Mouse (Mus musculus) left cerebral cortex, postnatal 4 days (tissue): Measurements from ENCODE around the gene Rtbdn. TPM values are rescaled to one million over a fixed set of nuclear protein-coding genes. Genes with fewer than 3 reads are reported as not detected.
A peak's percentile ranks its signal among the peaks of the same experiment; 100 is the strongest.

ENCODE experiments used
- DNase-seq: peaks from one replicate; pipeline ENCODE4 v3.0.0-alpha.2; 2022
- intact Hi-C: fragments of 180-260 bp; cut with DNase I; formaldehyde crosslinking; loops from one replicate; pipeline ENCODE4 v1.15.1; 2025
- total RNA-seq, 2 experiments: library from RNA; stranded (reverse); gene quantifications; 2 replicates each; pipeline ENCODE4 v1.2.3; 2021

Gene Rtbdn
- total RNA-seq, 2 experiments from 2014 or later: 6.7 to 8.3 TPM

DNA sequence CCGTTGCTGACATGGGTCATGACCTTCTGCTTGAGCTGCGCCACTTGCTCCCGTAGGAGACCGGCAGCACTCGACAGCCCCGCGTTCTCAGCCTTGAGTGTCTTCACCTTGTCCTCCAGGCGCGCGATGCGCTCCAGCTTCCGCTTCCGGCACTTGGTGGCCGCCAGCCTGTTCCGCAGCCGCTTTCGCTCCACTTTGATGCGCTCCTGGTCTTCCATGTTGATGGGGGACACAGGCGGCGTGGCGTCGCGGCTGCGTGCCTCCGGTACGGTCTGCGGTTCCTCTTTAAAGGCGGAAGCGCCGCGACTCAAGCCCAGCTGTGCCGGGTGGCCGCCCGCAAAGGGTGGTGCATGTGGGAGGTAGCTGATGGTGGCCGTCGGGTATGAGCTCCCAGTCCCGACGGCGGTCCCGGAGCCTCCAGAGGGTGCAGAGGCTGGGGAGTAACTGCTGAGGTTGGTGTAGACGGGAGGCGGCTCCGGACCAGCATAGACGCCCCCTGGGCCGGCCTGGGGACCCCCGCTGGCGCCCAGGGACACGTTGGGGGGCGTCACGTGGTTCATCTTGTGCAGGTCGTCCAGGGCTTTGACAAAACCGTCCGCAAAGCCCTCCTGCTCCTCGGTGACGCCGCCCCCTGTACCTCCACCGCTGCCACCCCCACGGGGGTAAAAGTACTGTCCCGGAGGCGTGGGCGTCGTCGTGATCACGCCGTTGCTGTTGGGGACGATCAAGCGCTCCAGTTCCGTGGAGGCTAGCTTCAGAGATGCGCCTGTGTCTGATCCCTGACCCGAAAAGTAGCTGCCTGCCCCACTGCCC lies 30.9 kb downstream of the Rtbdn start:
- intact Hi-C loops: no loop called here
- peak; percentile 46 for DNase-seq

DNA sequence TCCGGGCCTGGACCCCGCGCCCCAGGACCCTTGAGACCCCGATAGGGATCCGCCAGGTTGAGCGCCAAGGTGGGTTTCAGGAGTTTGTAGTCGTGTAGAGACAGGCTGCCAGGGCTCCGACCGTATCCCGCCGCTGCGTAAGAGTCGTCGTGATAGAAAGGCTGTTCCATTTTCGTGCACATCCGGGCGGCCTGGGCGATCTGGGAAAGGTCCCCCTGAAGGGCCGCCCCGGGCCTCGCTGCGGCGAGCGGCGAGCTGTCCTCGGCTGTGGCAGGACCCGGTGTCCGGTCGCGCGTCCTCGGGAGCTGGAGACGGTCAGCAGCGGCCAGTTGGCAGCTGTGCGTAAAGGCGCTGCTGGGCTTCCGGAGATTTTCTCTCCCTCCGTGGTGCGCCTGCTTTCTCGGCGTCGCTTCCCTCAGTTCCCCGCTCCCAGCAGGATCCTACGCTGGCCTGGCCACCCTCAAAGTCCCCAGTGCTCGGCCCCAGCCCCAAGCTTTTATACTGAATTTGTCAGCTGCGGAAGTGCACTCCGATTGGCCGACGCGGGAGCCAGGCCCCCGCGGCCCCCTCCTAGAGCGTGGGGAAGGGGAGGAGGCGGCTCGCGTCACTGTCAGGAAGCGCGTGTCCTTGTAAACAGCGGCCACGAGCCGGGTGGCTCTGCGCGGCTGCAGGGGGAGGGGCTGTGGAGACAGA lies 31.6 kb downstream of the Rtbdn start, which contains the start of gene Junb:
TSS of gene Junb (minus strand) at position 471 of the 693 bp plus-strand sequence.
- peak; percentile 78 for DNase-seq
- intact Hi-C loops: no loop called here

DNA sequence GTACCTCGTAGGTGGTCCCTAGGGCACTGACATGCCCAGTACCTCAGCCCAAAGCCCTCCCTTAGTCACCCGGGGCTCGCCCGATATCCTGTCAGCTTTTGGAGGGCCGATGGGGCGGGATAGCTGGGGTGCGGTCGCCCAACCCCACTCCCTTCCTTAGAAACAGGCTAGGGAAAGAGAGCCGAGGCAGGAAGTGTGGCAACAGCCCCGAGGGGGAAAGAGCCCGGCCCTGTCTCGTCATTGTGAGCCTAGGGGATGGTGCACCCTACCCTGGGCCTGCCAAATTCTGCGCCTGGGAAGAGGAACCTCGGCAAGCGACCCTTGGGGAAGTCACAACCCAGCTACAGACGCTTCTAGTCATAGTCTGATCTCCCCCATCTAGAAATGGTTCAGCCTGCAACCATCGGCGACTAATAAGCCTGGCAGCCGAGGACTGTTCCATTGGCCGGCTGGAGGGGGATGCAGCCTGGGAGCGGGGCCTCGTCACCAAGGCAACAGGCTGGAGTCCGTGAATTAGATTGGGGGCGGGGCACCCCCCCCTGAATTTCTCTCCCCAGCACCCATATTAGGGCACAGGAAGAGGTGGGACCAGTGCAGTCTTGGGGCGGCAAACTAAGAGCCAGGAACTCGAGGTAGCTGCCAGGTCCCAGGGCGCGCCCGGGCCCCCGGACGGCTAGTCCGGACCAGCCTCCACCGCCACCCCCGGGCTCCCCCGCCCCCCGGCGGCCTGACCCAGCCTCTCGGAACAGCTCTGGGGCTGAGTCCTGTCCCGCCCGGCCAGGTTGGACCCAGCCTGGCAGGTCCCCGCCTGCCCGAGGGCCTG lies 33.0 kb downstream of the Rtbdn start:
- DNase-seq: peak; percentile 88
- intact Hi-C loops: no loop called here

DNA sequence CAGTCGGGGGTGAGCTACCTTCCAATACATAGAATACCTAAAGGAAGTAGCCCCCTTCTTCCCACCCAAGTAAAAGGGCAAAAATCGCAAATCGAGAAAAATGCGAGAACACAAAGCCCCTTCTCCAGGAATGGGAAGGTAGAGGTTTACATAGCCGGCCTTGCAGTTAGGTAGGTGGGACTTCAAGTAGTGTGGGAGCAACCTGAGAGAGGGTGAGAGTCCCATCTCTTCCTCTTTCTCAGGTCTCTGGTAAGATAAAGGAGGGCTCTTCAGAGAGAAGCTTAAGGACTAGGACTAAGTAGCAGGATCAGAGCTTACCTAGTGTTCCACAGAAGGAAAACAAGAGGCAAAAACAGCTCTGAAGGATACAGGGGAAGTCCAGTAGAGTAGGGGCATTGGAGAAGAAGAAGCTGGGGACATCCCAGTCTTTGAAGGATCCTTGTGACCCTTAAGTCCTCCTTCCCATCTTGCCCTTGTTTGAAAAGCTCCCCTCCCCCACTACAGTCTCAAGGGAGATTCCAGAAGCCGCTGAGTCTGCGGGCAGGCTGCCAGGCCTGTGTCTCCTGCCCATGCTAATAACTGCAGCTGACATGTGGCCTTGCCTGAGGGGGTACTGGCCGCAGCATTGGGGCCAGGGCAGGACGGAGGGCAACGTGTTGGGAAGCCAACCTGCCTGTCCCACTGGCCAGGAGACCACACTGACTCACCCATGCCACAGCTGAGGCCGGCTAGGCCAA lies 34.0 kb downstream of the Rtbdn start:
- intact Hi-C loops: no loop called here
- peak; percentile 83 for DNase-seq

DNA sequence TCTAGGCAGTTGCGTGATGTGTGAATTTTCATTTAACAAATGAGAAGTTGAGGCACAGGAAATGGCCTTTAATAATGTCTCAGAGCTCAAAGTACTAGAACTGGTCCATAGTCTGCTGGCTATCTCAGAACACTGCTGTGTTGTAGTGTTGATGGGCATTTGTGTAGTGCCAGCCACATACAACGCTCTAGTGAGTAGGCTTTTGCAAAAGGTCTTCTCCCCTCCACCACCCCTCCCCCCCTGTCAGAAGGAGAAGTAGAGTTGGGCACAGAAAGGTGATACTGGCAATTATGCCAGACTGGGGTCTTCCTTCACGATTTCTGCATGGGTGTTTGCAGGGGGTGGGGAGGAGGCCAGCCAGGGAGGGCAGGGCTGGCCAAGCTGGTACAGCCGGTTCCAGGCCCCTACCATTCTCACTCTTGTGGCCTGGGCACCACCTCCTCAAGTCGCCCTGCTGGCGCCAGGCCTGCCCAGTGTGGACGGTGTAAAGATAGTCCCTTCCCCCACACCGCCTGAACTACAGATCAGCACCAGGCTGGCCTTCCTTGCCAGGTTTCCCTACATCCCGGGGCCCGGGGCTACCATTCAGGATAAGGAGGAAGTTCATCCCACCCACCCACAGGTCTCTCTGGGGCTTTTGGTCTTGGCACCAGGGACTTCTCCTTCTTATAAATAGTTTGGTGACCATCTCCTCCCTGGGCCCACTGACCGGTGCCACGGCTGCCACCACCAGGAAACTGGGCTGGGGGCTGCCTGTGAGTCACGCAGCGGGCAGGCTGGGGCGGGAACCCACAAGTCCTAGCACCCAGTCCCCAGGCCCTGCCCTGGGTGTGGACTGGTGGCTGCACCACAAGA lies 35.1 kb downstream of the Rtbdn start:
- no peak for DNase-seq
- intact Hi-C loops: no loop called here

DNA sequence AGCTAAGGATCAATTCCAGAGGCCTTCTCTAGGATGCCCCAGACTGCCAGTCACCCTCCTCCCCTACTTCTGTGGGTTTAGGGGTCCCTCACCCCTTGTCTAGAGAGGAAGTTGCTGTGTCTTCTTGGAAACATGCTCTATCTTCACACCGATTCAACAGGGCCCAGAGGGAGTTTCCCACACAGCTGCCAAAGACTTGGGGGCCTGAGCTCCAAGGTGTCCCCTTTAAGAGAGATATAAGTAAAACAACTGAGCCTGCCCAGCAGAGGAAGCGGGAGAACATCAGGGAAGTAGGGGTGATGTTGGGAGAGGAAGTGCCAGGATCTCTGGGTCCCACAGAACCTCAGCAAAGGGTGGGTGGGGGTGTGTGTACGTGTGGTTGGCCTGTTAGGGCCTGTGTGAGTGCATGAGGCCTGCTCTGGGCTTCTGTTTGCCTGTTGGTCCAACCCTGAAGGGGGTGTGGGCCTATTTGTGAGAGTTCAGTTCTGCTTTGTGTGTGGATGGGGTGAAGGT lies 35.8 kb downstream of the Rtbdn start:
- intact Hi-C loops: no loop called here
- no peak for DNase-seq

DNA sequence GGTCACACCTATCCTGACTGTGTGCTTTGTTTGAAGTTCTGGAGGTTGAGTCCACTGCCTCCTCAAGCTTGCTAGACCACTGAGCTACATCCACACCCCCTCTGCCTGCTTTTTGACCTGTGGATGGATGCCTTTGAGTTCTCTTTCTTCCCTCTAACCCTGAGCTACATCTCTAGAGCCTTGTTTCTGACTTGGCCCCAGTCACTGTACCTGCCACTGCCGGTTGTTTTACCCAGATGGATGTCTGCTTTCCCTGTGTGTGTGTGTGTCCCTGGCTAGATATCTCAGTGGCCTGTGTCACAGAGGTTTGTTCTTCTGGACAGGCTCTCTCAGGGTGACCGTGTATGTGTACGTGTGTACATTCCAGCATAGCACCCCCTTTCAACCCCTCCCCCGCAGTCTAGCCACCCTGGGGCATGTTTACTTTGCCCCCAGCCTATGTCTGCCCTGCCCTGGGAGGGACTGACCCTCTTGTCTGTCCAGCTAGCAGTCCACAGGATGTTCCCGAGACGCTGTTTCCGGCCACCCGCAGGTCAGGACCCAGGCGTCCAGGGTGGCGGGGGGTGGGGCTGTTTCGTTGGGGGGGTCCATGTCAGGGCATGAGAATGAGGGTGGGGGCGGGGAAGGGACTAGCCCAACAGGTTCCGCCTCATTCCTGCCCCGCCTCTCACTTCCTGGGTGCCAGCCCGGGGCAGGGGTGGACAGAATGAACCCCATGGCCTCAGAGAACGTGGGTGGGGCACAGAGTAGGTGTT lies 37.7 kb downstream of the Rtbdn start:
- intact Hi-C loops: no loop called here
- no peak for DNase-seq

DNA sequence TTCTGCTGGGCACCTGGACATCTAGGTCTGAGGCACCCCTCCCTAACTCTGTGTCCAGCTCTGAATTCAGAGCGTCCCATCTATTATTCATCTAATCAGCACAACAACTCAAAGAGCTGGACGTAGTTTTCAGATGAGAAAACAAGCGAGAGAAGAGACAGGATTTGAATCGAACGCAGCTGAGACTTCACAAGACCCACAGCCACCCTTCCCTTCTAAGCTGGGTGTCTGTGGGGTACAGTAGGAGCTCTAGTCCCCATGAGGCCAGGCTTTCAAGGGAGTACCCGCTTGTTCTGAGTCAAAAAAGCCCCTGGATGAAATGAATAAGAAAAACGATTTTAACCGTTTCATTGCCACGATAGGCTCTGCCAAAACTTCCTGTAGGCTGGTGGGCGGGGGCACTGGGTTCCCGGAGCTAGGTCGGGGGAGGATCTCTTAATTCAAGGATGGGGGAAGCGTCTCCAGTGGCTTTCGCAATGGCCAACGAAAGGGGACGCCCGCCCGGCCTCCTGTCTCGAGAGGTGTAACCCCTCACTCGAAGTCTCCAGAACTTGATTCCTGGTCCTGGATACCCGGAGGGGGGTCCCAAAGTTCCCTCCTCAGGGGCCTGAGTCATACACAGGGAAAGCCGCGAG lies 38.4 kb downstream of the Rtbdn start:
- no peak for DNase-seq
- intact Hi-C loops: no loop called here

DNA sequence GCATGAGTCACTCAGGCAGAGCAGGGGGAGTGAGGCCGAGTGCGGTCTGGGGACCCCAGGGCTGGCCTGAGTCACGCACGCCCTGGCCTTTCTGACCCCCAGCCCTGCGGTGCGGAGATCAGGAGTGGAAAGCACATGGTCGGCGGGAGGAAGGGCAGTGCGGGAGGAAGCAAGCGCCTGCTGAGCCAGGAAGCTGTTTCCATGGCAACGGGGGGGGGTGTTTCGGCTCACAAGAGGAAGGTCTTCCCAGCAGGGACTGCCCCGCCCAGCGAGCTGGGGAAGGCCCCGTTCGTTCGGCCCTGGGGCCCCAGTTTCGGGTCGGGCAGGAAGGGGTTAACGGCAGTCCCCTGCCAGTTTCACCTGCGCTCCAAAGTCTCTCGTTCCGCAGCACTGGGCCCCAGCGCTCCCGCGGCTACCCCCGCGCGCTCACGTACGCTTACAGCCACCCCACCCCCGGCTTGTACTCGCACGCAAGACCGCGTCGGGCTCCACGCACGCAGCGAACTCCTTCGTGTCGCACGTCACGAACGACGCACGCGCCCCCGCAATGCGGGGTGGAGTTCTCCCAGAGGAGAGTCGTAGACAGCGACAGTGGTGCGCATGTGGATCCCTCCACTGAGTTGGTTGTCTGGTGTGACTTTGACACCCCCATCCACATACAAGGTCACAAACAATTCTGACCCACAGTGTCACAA lies 39.0 kb downstream of the Rtbdn start:
- intact Hi-C loops: no loop called here
- peak; percentile 87 for DNase-seq

DNA sequence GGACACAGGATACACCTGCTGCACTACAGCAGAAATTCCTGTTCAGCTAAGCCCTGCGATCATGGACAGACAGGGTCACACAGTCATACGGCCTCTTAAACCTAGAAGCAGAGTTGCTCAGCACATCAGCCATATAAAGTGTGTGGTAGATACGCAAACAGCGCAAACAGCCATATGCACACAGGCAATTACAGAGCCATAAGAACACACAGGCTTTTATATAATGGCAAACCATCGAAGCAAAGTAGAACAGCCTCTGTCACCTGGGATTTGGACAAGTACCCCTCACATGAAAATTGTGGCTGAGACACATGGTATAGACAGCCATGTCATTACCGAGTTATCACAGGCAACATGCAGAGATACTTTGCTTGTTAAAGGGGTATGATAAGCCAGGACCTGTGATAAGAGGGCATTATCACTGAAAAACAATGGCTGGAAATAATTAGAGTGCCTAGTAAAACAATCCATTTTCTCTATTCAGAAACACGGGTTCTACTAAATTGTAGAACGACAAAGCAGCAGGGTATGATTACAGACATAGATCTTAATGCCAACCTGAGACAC lies 39.7 kb downstream of the Rtbdn start:
- DNase-seq: no peak

DNA sequence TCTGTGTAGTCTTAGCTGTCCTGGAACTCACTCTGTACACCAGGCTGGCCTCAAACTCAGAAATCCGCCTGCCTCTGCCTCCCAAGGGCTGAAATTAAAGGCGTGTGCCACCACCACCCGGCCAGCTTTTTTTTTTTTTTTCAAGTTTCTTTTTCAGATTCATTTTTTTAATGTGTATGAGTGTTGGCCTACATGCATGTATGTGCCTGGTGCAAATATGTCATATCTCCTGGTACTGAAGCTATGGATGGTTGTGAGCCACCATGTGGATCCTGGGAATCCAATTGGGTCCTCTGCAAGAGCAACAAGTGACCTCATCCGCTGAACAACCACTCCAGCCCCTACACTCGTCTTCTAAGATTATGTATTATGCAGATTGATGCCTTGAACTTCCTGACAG lies 40.6 kb downstream of the Rtbdn start:
- intact Hi-C loops: no loop called here
- DNase-seq: no peak

More for the DNA sequence above, 39.7 kb downstream of the Rtbdn start:
- intact Hi-C loops: no loop called here

DNA sequence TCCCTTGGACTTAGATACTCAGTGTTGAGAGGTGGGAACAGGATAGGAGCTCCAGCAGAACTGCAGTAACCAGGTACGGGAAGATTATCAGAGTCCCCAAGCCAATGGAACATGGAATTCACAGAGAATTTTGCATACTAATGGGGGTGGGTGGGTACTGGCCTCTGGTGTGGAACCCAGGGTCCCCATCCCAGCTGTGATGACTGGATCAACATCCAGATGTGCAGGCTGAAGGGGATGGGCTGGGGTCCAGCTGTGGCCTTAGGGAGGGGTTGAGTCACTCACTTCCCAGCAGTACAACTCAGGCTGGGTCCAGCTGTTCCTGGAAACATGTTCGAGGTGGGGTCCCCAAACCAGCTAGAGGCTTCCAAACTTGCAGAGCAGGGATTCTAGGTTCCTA lies 41.1 kb downstream of the Rtbdn start:
- no peak for DNase-seq
- intact Hi-C loops: no loop called here

DNA sequence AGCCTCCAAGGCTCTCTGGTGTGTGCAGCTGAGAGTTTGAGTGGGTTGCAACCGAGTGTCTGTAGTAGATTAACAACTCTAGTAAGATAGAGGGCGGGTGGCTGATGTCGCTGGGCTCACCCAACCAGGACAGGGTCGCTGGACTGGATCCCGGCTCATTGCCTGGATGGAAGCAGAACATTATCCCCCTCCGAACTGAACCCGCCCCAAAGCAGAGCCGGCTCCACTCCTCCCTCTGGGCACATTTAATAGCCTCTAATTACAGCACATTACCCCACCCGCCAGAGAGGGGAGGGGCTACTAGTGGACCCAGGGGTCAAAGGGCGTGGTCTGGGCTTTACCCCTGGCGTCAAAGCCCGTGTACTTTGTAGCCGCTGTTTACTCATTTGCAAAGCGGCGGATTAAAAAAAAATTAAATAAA lies 42.5 kb downstream of the Rtbdn start:
- peak; percentile 30 for DNase-seq
- intact Hi-C loops: no loop called here

DNA sequence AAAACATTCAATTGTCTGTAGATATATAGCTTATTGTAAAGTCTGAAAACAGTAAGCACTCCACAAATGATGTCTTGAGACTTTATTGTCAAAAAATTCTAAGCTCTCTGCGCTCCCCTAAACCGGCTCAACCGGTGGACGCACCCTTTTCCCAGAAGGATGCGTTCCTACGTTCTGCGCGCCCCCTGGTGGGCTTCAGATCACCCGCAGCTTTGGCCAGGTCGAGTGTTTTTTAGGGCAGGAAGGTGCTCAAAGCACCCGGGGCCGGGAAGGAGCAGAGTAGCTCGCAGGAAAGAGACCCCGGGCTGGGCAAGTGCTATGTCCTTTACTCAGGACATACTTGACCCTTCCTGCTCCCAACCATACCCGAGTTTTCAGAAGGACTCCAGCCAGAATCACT lies 43.0 kb downstream of the Rtbdn start:
- peak; percentile 92 for DNase-seq
- intact Hi-C loops: no loop called here

DNA sequence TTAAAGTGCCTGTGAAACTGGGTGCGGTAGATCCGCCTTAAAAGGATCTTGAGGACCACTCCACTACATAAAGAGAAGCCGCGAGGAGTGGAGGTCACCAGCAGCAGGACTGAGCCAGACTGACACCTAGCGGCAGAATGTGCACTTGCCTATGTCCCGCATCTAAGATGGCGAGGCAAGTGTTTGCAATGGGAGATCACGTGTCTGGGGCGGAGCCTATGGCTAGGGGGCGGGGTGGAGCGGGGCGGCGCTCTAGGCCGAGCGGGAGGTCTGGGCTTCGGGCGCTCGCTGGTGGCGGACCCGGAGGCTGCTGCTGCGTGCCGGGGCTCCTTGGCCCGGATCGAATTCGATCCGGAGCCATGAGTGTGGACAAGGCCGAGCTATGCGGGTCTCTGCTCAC lies 43.6 kb downstream of the Rtbdn start, which contains the start of gene Hook2:
TSS of gene Hook2 (plus strand) at position 255 of the 400 bp plus-strand sequence.
- intact Hi-C loops: no loop called here
- DNase-seq: peak; percentile 98

DNA sequence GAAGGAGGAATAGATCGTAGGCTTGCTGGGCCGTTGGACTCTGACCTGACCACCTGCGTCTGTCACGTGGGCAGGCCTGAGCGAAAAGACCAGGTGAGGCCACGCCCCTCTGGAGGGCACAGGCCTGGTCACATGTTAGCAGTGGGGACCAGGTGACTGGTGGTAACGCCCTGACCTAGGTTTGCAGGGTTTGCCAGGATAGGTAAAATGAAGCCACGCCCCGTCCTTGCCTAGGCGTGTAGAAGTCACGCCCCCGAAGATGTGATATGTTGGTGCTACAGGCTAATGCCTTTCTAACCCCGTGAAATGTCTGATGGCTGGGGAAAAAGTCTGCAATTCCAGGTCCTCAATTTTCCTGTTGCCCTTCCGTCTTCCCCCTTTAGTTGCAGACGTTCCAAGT lies 44.0 kb downstream of the Rtbdn start:
- intact Hi-C loops: no loop called here

DNA sequence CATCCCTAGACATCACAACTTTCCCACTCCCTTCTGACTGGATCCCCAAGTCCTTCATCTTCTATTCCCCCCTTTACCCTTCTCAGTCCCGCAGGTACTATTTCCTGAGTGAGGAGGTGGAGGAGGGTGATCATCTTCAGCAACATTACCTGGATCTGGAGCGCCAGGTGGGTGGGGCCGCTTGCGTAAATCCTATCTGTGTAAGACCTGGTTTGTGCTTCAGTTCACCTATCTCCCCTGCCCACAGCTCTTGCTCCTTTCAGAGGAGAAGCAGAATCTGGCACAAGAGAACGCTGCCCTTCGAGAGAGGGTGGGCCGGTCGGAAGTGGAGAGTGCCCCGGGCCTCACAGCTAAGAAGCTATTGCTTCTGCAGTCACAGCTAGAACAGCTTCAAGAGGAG lies 47.6 kb downstream of the Rtbdn start:
- intact Hi-C loops: no loop called here
- DNase-seq: no peak

More for the DNA sequence above, 44.0 kb downstream of the Rtbdn start:
- peak; percentile 43 for DNase-seq
